Mouse (Mus musculus) activated CD4-positive, CD25-positive, alpha-beta regulatory T cell, adult 4 months (primary cell): ENCODE measurements at regions not wholly inside any gene's neighbourhood (a gene's known extent, or its start where the extent isn't known, plus 50 kb on each side); places are given as distances from the start of the nearest gene placed in this dataset.
A peak's percentile ranks its signal among the peaks of the same experiment; 100 is the strongest.

Source experiments
- ATAC-seq: one replicate; pipeline ENCODE4 v1.8.0; 2017

GRCm38 (mm10) chr13:46104971-46105370, 140.2 kb upstream of the Atxn1 start:
- no peak for ATAC-seq

GRCm38 (mm10) chr13:46098621-46099020, 133.8 kb upstream of the Atxn1 start:
- ATAC-seq, result no peak

GRCm38 (mm10) chr13:46098131-46098530, 133.3 kb upstream of the Atxn1 start:
- ATAC-seq, result no peak

- ATAC-seq, result no peak
Observed at GRCm38 (mm10) chr13:46096968-46097367, 132.2 kb upstream of the Atxn1 start.

GRCm38 (mm10) chr13:46096416-46096815, 131.6 kb upstream of the Atxn1 start:
- ATAC-seq, result no peak

- no peak for ATAC-seq
Observed at GRCm38 (mm10) chr13:46092787-46093186, 128.0 kb upstream of the Atxn1 start.

- no peak for ATAC-seq
Observed at GRCm38 (mm10) chr13:46091109-46091508, 126.3 kb upstream of the Atxn1 start.

- ATAC-seq, result no peak
Observed at GRCm38 (mm10) chr13:46088237-46088636, 123.4 kb upstream of the Atxn1 start.

GRCm38 (mm10) chr13:46087663-46088062, 122.9 kb upstream of the Atxn1 start:
- ATAC-seq, result no peak

GRCm38 (mm10) chr13:46076879-46077278, 112.1 kb upstream of the Atxn1 start:
- ATAC-seq, result no peak

- no peak for ATAC-seq
Observed at GRCm38 (mm10) chr13:46071670-46072069, 106.9 kb upstream of the Atxn1 start.

GRCm38 (mm10) chr13:46069571-46069970, 104.8 kb upstream of the Atxn1 start:
- no peak for ATAC-seq

GRCm38 (mm10) chr13:46062758-46063157, 98.0 kb upstream of the Atxn1 start:
- no peak for ATAC-seq

GRCm38 (mm10) chr13:46059870-46060269, 95.1 kb upstream of the Atxn1 start:
- no peak for ATAC-seq

GRCm38 (mm10) chr13:46058862-46059261, 94.1 kb upstream of the Atxn1 start:
- peak; percentile 32 for ATAC-seq

- ATAC-seq, result no peak
Observed at GRCm38 (mm10) chr13:46058341-46058740, 93.5 kb upstream of the Atxn1 start.

GRCm38 (mm10) chr13:46055410-46055809, 90.6 kb upstream of the Atxn1 start:
- no peak for ATAC-seq

GRCm38 (mm10) chr13:46043568-46043967, 78.8 kb upstream of the Atxn1 start:
- no peak for ATAC-seq

GRCm38 (mm10) chr13:46043016-46043415, 78.2 kb upstream of the Atxn1 start:
- peak; percentile 46 for ATAC-seq

GRCm38 (mm10) chr13:46042224-46042623, 77.4 kb upstream of the Atxn1 start:
- no peak for ATAC-seq

- ATAC-seq, result no peak
Observed at GRCm38 (mm10) chr13:46041475-46041874, 76.7 kb upstream of the Atxn1 start.

GRCm38 (mm10) chr13:46040062-46040461, 75.3 kb upstream of the Atxn1 start:
- ATAC-seq, result no peak

GRCm38 (mm10) chr13:46038441-46039331, 73.9 kb upstream of the Atxn1 start:
- no peak for ATAC-seq

GRCm38 (mm10) chr13:46032281-46032680, 67.5 kb upstream of the Atxn1 start:
- ATAC-seq, result no peak

GRCm38 (mm10) chr13:46026018-46026417, 61.2 kb upstream of the Atxn1 start:
- ATAC-seq, result no peak
